Mouse (Mus musculus) bone marrow, adult 2 months (tissue): ENCODE measurements around the gene Hist1h1c.

ENCODE experiments used
- CTCF ChIP-seq: fragments of 200-500 bp; IDR thresholded peaks from 2 replicates; pipeline ENCODE4 v1.5.1; 2011; ENCODE audit warnings: low read length, control low read depth; ENCODE audit not compliant: control insufficient read depth, insufficient read depth
- POLR2A ChIP-seq: fragments of 200-500 bp; IDR thresholded peaks from 2 replicates; pipeline ENCODE4 v1.6.1; 2011; ENCODE audit warnings: low read depth, mild to moderate bottlenecking, control low read depth, low read length, borderline replicate concordance; ENCODE audit not compliant: control insufficient read depth

- TF ChIP-seq CTCF: no peak
- TF ChIP-seq POLR2A: no peak
Observed at GRCm38 (mm10) chr13:23696061-23696474, 42.5 kb upstream of the Hist1h1c start.
